Mouse (Mus musculus) small intestine, adult 2 months (tissue): ENCODE results near the gene Camkk2. TPM values are rescaled to one million over a fixed set of nuclear protein-coding genes. Genes with fewer than 3 reads are reported as not detected.
A peak's percentile ranks its signal among the peaks of the same experiment; 100 is the strongest.

ENCODE experiments used
- H3K27ac ChIP-seq: fragments of 200-500 bp; 2 replicates; pipeline ENCODE4 v1.5.1; 2012; ENCODE audit warnings: low read depth, low read length, control low read depth, inconsistent platforms; ENCODE audit not compliant: insufficient read depth
- H3K27me3 ChIP-seq: fragments of 200-500 bp; 2 replicates; pipeline ENCODE4 v1.6.1; 2012; ENCODE audit warnings: mild to moderate bottlenecking, moderate library complexity, low read length, inconsistent platforms; ENCODE audit not compliant: control insufficient read depth, insufficient read depth
- H3K36me3 ChIP-seq: fragments of 200-500 bp; 2 replicates; pipeline ENCODE4 v1.6.1; 2012; ENCODE audit warnings: mild to moderate bottlenecking, low read length, control low read depth, inconsistent platforms; ENCODE audit not compliant: control insufficient read depth, insufficient read depth
- H3K4me1 ChIP-seq: fragments of 200-500 bp; 2 replicates; pipeline ENCODE4 v1.6.1; 2012; ENCODE audit warnings: low read length, inconsistent platforms, mixed read lengths; ENCODE audit not compliant: control insufficient read depth, insufficient read depth, insufficient read length
- H3K4me3 ChIP-seq: fragments of 200-500 bp; 2 replicates; pipeline ENCODE4 v1.5.1; 2012; ENCODE audit warnings: low read depth, mild to moderate bottlenecking, control low read depth, inconsistent platforms, low read length, moderate library complexity
- CTCF ChIP-seq: fragments of 200-500 bp; IDR thresholded peaks from 2 replicates; pipeline ENCODE4 v1.5.1; 2012; ENCODE audit warnings: low read depth, mild to moderate bottlenecking, control low read depth, inconsistent platforms, low read length, moderate library complexity, mixed read lengths; ENCODE audit not compliant: insufficient replicate concordance, insufficient read length; ENCODE audit errors: extremely low read depth
- POLR2A ChIP-seq: fragments of 200-500 bp; IDR thresholded peaks from 2 replicates; pipeline ENCODE4 v1.6.1; 2012; ENCODE audit warnings: low read depth, mild to moderate bottlenecking, control low read depth, inconsistent platforms, low read length, moderate library complexity
- WGBS: fragments of 180-500 bp; shearing (Covaris S2); methylation state at CpG from one replicate; pipeline ENCODE4 v1.1.7; 2018; 5-methylcytosine and 5-hydroxymethylcytosine counted together
- polyA plus RNA-seq: library from polyadenylated mRNA; depleted of rRNA; stranded (reverse); fragments of >200 nt; gene quantifications from 2 replicates; pipeline ENCODE4 v1.2.3, GENCODE M21; 2012

Gene Camkk2
- polyA plus RNA-seq, 1 experiment, result 6.8 TPM

DNA sequence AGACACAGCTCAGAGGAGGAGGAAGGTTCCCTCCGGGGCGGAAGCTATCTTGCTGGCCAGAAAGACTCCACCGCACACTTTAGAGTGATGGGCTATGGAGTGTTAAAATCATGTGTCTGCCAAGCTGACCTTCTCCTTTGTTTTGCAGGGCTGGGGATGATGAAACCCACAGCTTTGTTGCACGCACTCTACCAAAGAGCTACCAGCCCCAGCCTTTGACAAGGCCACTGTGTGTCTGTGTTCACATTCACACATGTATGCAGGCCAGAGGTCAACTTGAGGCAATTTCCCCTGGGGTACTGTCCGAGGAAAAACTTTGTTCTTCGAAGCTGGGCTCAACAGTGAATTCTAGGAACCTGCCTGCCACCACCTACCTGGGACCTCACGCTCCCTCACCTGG, 43.4 kb downstream of the Camkk2 start:
- no peaks in the 10 kb centered on the region for H3K36me3 ChIP-seq
- no peak overlapping the region for H3K4me3 ChIP-seq
- 88% methylated on average over 7 of the region's 7 CpGs for WGBS
- TF ChIP-seq CTCF (no peak), POLR2A (no peak)
- 0 out of 2 replicates have a peak, but pooled peaks cover under 1% of the 10 kb centered on the region for H3K4me1 ChIP-seq
- no peaks in the 10 kb centered on the region for H3K27me3 ChIP-seq
- H3K27ac ChIP-seq, result no peak overlapping the region

DNA sequence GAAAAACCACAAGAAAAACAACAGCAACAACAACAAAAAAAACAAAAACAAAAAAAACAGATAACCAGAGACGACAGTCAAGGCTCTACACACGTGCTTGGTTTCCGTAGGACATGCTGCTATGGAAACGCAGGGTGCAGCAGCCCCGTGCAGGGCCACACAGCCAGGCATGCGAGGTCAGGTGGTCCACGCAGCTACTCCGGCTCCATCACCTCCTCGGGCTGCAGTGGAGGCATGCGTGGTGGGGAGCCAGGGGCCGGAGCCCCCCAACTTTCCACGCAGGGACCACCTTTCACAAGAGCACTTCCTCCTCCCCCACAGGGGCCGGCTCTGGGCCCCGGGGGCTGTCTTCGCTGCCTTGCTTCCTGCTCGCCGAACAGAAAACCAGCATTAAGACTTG, 45.3 kb downstream of the Camkk2 start:
- TF ChIP-seq POLR2A (no peak), CTCF (no peak)
- 75% methylated on average over 17 of the region's 17 CpGs for WGBS
- Histone ChIP-seq H3K36me3 (no peaks in the 10 kb centered on the region), H3K4me1 (0 out of 2 replicates have a peak, but pooled peaks cover 6% of the 10 kb centered on the region), H3K27ac (no peak overlapping the region), H3K27me3 (no peaks in the 10 kb centered on the region), H3K4me3 (no peak overlapping the region)

DNA sequence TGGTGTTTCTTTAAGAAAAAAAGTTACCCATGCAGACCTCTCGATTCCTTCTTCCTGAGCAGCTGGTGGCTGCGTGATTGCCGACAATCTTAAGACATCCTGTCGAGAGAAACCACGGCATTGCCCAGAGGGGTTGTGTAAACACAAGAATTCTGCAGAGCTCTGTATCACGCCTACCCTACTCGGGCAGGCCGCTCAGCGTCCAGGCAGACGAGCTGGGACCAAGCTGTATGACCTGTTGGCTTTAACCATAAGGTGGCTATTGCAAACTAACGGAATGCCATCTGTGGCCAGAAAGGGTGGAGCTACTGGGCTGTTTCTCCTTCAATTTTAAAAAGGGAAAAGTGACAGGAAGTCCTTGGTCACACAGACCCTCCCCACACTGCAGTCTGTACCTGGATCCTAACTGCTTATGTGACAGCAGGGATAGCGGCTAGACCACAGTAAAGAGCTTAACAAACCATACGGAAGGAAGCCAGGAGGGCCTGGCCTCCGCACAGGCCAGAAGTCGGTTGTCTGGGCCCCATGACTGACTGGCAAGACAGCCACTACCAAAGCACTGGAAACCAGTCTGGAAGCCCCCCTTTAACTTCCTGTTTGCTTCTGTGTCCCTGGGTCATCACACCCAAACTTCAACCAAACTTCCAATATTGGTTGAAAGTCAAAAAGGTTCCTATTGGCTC, 47.1 kb downstream of the Camkk2 start:
- H3K4me3 ChIP-seq, result no peak overlapping the region
- 56% methylated on average over 15 of the region's 15 CpGs for WGBS
- H3K27me3 ChIP-seq, result no peaks in the 10 kb centered on the region
- peak overlapping the region; percentile 19 for H3K27ac ChIP-seq
- H3K4me1 ChIP-seq, result 0 out of 2 replicates have a peak, but pooled peaks cover 6% of the 10 kb centered on the region
- H3K36me3 ChIP-seq, result peaks cover 11% of the 10 kb centered on the region
- TF ChIP-seq CTCF, result no peak
- TF ChIP-seq POLR2A, result no peak

DNA sequence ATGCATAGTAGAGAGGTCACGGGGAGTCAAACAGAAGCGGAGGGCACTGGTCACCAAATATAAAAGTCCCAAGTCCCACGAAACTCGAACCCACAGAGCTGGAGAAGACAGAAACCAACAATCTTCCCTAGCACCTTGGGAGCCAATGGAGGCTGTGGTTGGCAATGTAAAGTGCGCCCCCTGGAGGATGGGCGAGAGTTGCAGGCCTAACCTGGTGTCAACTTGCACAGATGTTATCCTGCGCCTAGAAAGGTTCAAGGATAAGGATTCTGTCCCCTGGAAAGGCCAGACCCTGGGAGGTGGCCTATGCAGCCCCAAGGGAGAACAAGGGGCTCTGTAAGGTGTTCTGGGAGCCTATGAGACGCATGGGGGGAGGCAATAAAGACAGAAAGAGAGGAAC, 47.9 kb downstream of the Camkk2 start:
- H3K4me3 ChIP-seq, result no peak overlapping the region
- H3K4me1 ChIP-seq, result 0 out of 2 replicates have a peak, but pooled peaks cover 6% of the 10 kb centered on the region
- 57% methylated on average over 8 of the region's 8 CpGs for WGBS
- TF ChIP-seq CTCF, result peak; percentile 91
- TF ChIP-seq POLR2A, result no peak; the same call in 1 of the 2 replicates
- H3K27ac ChIP-seq, result peak overlapping the region; percentile 40
- H3K27me3 ChIP-seq, result no peaks in the 10 kb centered on the region
- H3K36me3 ChIP-seq, result peaks cover 12% of the 10 kb centered on the region

DNA sequence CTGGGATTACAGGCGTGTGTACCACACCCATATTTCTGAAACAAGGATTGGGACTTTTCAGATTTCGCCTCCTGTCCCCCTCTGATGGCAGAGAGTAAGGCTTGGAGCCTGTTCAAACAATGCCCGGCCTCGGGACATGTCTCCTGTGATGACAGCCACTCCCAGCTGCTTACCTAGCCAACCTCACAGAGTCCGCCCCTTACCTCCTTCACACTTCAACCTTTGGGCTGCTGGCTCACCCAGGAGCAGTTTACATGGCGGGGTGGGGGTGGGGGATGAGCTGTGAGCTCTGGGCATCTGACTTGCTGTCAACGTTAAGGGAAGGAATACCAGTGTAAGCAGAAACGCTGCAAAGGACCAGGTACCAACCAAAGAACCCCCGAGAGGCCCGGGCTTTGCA, 48.4 kb downstream of the Camkk2 start:
- Histone ChIP-seq H3K27me3 (no peaks in the 10 kb centered on the region), H3K4me1 (0 out of 2 replicates have a peak, but pooled peaks cover 6% of the 10 kb centered on the region), H3K27ac (no peak overlapping the region), H3K36me3 (peaks cover 12% of the 10 kb centered on the region), H3K4me3 (no peak overlapping the region)
- WGBS, result 50% methylated on average over 10 of the region's 10 CpGs
- no peak for TF ChIP-seq CTCF
- no peak for TF ChIP-seq POLR2A

DNA sequence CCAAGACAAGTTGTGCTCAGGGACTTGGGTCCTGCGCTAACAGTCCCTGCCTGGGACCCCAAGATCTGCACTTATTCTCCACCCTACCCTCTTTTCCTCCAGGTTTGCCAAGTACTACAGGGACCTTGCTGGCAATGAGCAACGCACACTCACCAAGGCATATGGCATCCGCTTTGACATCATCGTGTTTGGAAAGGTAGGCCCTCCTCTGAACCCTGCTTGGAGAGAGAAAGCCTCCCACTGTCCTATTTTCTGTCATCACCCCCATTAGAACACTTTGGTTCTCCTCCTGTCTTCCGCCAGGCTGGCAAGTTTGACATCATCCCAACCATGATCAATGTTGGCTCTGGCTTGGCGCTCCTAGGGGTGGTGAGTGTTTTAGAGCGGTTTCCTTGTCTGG, 52.1 kb downstream of the Camkk2 start:
- TF ChIP-seq CTCF (peak; percentile 14; the same call in 1 of the 2 replicates), POLR2A (no peak)
- Histone ChIP-seq H3K4me1 (0 out of 2 replicates have a peak, but pooled peaks cover 6% of the 10 kb centered on the region), H3K27me3 (no peaks in the 10 kb centered on the region), H3K36me3 (peaks cover 12% of the 10 kb centered on the region), H3K4me3 (no peak overlapping the region), H3K27ac (no peak overlapping the region)
- WGBS, result 98% methylated on average over 7 of the region's 7 CpGs

DNA sequence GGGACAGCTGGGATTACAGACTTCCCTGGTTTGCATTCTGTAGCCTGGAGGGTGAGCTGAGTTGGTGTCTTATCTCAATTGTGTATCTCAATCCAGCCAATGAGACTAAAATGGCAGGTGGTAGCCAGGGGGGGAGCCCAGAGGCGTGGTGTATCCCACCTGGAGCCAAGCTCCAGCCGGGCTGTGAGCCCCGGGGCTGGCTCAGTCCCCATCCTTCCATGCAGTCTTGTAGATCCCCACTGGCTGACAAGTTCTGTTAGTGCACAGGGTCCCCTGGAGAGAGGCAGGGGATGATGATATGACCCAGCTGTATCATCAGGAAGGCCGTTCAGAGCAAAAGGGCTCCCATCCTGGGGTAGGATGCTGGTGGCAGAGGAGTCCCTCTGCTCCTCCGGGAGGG, 52.6 kb downstream of the Camkk2 start:
- 0 out of 2 replicates have a peak, but pooled peaks cover 6% of the 10 kb centered on the region for H3K4me1 ChIP-seq
- H3K4me3 ChIP-seq, result no peak overlapping the region
- WGBS, result 76% methylated on average over 5 of the region's 5 CpGs
- H3K36me3 ChIP-seq, result peaks cover 12% of the 10 kb centered on the region
- no peaks in the 10 kb centered on the region for H3K27me3 ChIP-seq
- H3K27ac ChIP-seq, result no peak overlapping the region
- TF ChIP-seq CTCF (no peak), POLR2A (no peak)
